Mouse (Mus musculus) liver, embryonic 14.5 days (tissue): Measurements from ENCODE around the gene Sec14l3. TPM values are rescaled to one million over a fixed set of nuclear protein-coding genes. Genes with fewer than 3 reads are reported as not detected.

Experiments used
- ATAC-seq: fragments of 200-750 bp; cut with Nextera tagmentation; 2 replicates; pipeline ENCODE4 v1.8.0; 2017; ENCODE audit warnings: moderate number of reproducible peaks, mild to moderate bottlenecking, moderate library complexity; ENCODE audit not compliant: insufficient read depth
- DNase-seq, 3 experiments: peaks; one replicate each; pipeline ENCODE4 v3.0.0-alpha.2; 2012 to 2013; ENCODE audit warnings: low read depth in 3 of 3, low spot score in 3 of 3
- H3K27ac ChIP-seq: fragments of 300-500 bp; sonication (generic); 2 replicates; pipeline ENCODE4 v1.5.1; 2014; ENCODE audit warnings: moderate library complexity, mild to moderate bottlenecking, control low read depth, inconsistent platforms
- H3K27me3 ChIP-seq: fragments of 300-500 bp; sonication (generic); 2 replicates; pipeline ENCODE4 v1.6.1; 2014; ENCODE audit warnings: mild to moderate bottlenecking, low read length, moderate library complexity; ENCODE audit not compliant: control insufficient read depth, insufficient read depth
- H3K36me3 ChIP-seq: fragments of 300-500 bp; sonication (generic); replicated peaks from 2 replicates; pipeline ENCODE4 v1.6.1; 2014; ENCODE audit warnings: low read depth; ENCODE audit not compliant: control insufficient read depth, insufficient read depth
- H3K4me1 ChIP-seq, 2 experiments: fragments of 200-500 bp in 1 of 2; fragments of 300-500 bp in 1 of 2; sonication (generic) in 1 of 2; replicated peaks; 2 replicates each; pipeline ENCODE4 v1.6.1; 2012 to 2014; ENCODE audit warnings: antibody characterized with exemption in 1 of 2, inconsistent platforms in 1 of 2, low read length in 1 of 2; ENCODE audit not compliant: control insufficient read depth in 2 of 2, insufficient read depth in 2 of 2
- H3K4me2 ChIP-seq: fragments of 300-500 bp; sonication (generic); 2 replicates; pipeline ENCODE4 v1.6.1; 2014; ENCODE audit warnings: low read depth, mild to moderate bottlenecking, control low read depth, moderate library complexity
- H3K4me3 ChIP-seq, 2 experiments: fragments of 200-500 bp in 1 of 2; fragments of 300-500 bp in 1 of 2; sonication (generic) in 1 of 2; 2 replicates each; pipeline ENCODE4 v1.5.1; 2012 to 2014; ENCODE audit warnings: low read depth in 2 of 2, low read length in 2 of 2, mild to moderate bottlenecking in 2 of 2, control low read depth in 1 of 2, inconsistent platforms in 1 of 2, moderate library complexity in 1 of 2; ENCODE audit not compliant: insufficient read depth in 1 of 2
- H3K9ac ChIP-seq: fragments of 300-500 bp; sonication (generic); replicated peaks from 2 replicates; pipeline ENCODE4 v1.6.1; 2014; ENCODE audit warnings: mild to moderate bottlenecking, control low read depth, moderate library complexity
- H3K9me3 ChIP-seq: fragments of 300-500 bp; sonication (generic); 2 replicates; pipeline ENCODE4 v1.6.1; 2016; ENCODE audit warnings: low read length, mixed read lengths; ENCODE audit not compliant: control insufficient read depth
- CTCF ChIP-seq: IDR thresholded peaks from 2 replicates; pipeline ENCODE4 v1.5.1; 2016; ENCODE audit warnings: antibody characterized with exemption, low read depth, control low read depth
- EP300 ChIP-seq: IDR thresholded peaks from 2 replicates; pipeline ENCODE4 v1.6.1; 2016; ENCODE audit warnings: antibody characterized with exemption, low read depth
- WGBS: fragments of 180-500 bp; shearing (Covaris S2); extraction: QIAGEN DNeasy Blood & Tissue Kit; methylation state at CpG from one replicate; pipeline ENCODE4 v1.1.7; 2014; ENCODE audit not compliant: insufficient replicate concordance; 5-methylcytosine and 5-hydroxymethylcytosine counted together
- polyA plus RNA-seq, 2 experiments: library from polyadenylated mRNA; depleted of rRNA in 1 of 2; stranded (reverse) in 1 of 2; unstranded in 1 of 2; fragments of >200 nt; fragmentation: Nextera tagmentation in 1 of 2; extraction: Ambion mirVana in 1 of 2; gene quantifications; 2 replicates each; pipeline versions ENCODE4 v1.2.1 to v1.2.3; 2012 to 2014

Gene Sec14l3
- polyA plus RNA-seq, 2 experiments: not detected

GRCm38 (mm10) chr11:4033471-4033870 lies 31.2 kb upstream of the Sec14l3 start:
- Histone ChIP-seq H3K27me3 (no peaks in the 10 kb centered on the region), H3K9me3 (no peaks in the 10 kb centered on the region), H3K27ac (no peak overlapping the region), H3K4me1 (peaks cover 0 to 2% of the 10 kb centered on the region in 2 experiments; a peak in 1 of 4 replicates), H3K4me2 (no peak overlapping the region), H3K36me3 (no peaks in the 10 kb centered on the region), H3K9ac (no peak overlapping the region), H3K4me3 (no peak overlapping the region)
- ATAC-seq: no peak
- DNase-seq: no peak
- WGBS: 54% methylated on average over 7 of the region's 7 CpGs
- TF ChIP-seq CTCF (no peak), EP300 (no peak)

DNA sequence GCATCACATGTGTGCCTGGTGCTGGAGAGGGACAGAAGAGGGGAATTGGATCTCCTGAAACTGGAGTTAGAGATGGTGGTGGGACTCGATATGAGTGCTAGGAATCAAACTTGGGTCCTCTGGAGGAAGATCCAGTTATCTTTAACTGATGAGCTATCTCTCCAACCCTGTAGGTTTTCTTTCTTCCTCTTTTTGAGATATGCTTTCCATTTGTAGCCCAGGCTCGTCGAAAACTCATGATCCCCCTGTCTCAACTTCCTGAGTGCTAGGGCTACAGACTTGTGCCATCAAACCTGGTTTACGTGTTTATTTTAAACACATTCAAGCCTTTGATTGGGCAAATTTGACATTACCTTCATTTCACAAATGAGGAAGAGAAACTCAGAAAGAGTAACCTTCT lies 30.5 kb upstream of the Sec14l3 start:
- H3K4me1 ChIP-seq: peaks cover 0 to 2% of the 10 kb centered on the region in 2 experiments; a peak in 1 of 4 replicates

DNA sequence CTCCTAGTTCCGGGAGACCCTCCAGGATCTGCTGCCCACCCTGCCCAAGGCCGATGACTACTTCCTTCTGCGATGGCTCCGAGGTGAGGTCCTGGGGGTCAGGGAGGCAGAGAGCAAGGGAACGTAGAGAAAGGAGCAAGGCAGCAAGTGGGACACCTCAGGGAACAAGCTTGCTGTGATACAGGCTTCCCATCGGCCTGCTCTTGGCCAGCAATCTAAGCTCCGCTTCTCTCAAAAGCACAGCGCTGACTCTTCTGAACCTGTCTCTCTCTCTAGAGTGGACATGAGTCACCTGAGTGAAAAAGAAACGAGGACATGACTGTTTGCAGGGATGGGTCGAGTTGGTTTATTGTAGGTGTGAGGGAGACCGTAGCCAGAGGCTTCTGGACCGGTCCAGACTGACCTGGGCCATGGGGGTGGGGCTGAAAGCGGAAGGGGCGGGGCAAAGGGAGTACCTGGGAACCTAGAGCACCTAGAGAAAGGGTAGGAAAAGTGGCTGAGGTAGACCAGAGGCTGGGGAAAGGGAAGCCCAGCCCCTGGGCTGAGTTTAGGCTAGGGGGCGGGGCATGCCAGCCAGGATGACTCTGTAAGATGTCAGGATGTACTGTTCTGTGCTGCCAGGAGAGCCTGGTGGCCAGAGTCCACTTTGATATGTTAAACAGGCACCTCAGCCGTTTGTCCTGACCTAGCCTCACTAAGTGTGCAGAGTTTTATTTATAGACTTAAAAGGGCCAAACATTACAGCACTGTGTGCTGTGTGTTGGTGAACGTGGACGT lies 29.3 kb upstream of the Sec14l3 start:
- Histone ChIP-seq H3K4me2 (no peak overlapping the region), H3K4me1 (peaks cover 0 to 2% of the 10 kb centered on the region in 2 experiments; a peak in 1 of 4 replicates), H3K4me3 (no peak overlapping the region), H3K9me3 (no peaks in the 10 kb centered on the region), H3K27ac (no peak overlapping the region), H3K9ac (no peak overlapping the region), H3K27me3 (no peaks in the 10 kb centered on the region), H3K36me3 (no peaks in the 10 kb centered on the region)
- DNase-seq (peak in 1 of 3 experiments; percentile 2), ATAC-seq (peak; percentile 54; the same call in 1 of the 2 replicates)
- TF ChIP-seq CTCF: no peak
- no peak for TF ChIP-seq EP300
- WGBS: 57% methylated on average over 18 of the region's 18 CpGs

More for the DNA sequence above, 30.5 kb upstream of the Sec14l3 start:
- ATAC-seq (no peak), DNase-seq (no peak)
- Histone ChIP-seq H3K9ac (no peak overlapping the region), H3K36me3 (no peaks in the 10 kb centered on the region), H3K4me3 (no peak overlapping the region), H3K9me3 (no peaks in the 10 kb centered on the region), H3K27me3 (no peaks in the 10 kb centered on the region), H3K4me2 (no peak overlapping the region), H3K27ac (no peak overlapping the region)
- no peak for TF ChIP-seq EP300
- TF ChIP-seq CTCF: no peak
- 18% methylated on average over 4 of the region's 4 CpGs for WGBS

- Histone ChIP-seq H3K4me3 (no peak overlapping the region), H3K9me3 (no peaks in the 10 kb centered on the region), H3K27ac (no peak overlapping the region), H3K36me3 (no peaks in the 10 kb centered on the region), H3K4me2 (no peak overlapping the region), H3K4me1 (peaks cover 0 to 2% of the 10 kb centered on the region in 2 experiments; a peak in 1 of 4 replicates), H3K27me3 (no peaks in the 10 kb centered on the region), H3K9ac (no peak overlapping the region)
- DNase-seq (no peak), ATAC-seq (no peak; the same call in 1 of the 2 replicates)
- TF ChIP-seq CTCF: no peak
- TF ChIP-seq EP300: no peak
- 69% methylated on average over 6 of the region's 6 CpGs for WGBS
These were observed 28.7 kb upstream of the Sec14l3 start for GRCm38 (mm10) chr11:4035916-4036315.

DNA sequence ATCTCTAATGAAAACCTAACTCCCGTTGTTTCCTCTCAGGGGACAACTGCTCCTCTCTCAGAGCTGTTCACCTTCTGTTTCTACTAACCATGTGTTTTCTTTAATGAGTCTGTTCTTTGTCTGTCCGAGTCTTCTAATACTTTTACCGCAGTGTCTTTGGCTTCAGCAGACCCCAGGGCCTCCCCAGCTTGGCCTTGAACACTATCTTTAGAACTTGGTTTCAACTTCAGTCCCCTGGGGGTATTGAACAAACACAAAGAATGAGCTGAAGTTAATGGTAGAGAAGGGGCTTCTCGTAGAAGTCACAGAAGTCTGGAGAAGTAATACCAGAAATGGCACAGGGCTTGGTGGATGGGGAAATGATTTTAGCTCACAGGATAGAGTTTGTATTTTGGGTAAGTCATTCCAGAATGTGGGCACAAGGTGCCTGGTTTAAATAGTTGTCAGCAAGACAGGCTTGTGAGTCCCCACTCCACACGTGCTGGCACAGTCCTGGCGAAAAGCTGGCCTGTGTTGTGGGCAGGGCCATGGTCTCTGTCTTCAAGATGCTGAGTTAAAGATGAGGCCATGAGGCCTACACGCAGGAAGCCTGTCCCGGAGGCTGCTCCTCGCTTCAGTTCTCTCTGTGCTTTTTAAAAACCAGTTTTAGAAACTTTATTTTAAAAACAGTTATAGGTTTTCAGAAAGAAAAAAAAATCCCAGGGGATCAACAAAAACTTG lies 28.1 kb upstream of the Sec14l3 start:
- ATAC-seq: no peak
- no peaks in the 10 kb centered on the region for H3K27me3 ChIP-seq
- no peak overlapping the region for H3K9ac ChIP-seq
- H3K4me1 ChIP-seq: peaks cover 0 to 2% of the 10 kb centered on the region in 2 experiments; a peak in 1 of 4 replicates
- no peak for TF ChIP-seq EP300
- TF ChIP-seq CTCF: no peak
- DNase-seq: no peak
- H3K36me3 ChIP-seq: no peaks in the 10 kb centered on the region
- H3K27ac ChIP-seq: no peak overlapping the region
- H3K4me3 ChIP-seq: no peak overlapping the region
- H3K4me2 ChIP-seq: no peak overlapping the region
- 50% methylated on average over 9 of the region's 9 CpGs for WGBS
- H3K9me3 ChIP-seq: no peaks in the 10 kb centered on the region
